Mouse (Mus musculus) embryonic stem cell, embryonic (primary cell): ENCODE results near the gene Tax1bp3.

Source experiments
- CTCF ChIA-PET, 4 experiments: fragments of 300-600 bp in 2 of 4; fragments of 350-600 bp in 2 of 4; sonication (Branson Sonifier 250); formaldehyde crosslinking; loops; one replicate each; lab custom pipeline; 2022; ENCODE audit warnings: inconsistent platforms in 2 of 4; lab: Charles Lee
- POLR2A ChIA-PET, 4 experiments: fragments of 300-600 bp in 2 of 4; fragments of 350-600 bp in 2 of 4; sonication (Branson Sonifier 250); formaldehyde crosslinking; loops; one replicate each; lab custom pipeline; 2022; ENCODE audit warnings: antibody characterized with exemption in 4 of 4, inconsistent platforms in 1 of 4; lab: Charles Lee

Tax1bp3 gene

DNA sequence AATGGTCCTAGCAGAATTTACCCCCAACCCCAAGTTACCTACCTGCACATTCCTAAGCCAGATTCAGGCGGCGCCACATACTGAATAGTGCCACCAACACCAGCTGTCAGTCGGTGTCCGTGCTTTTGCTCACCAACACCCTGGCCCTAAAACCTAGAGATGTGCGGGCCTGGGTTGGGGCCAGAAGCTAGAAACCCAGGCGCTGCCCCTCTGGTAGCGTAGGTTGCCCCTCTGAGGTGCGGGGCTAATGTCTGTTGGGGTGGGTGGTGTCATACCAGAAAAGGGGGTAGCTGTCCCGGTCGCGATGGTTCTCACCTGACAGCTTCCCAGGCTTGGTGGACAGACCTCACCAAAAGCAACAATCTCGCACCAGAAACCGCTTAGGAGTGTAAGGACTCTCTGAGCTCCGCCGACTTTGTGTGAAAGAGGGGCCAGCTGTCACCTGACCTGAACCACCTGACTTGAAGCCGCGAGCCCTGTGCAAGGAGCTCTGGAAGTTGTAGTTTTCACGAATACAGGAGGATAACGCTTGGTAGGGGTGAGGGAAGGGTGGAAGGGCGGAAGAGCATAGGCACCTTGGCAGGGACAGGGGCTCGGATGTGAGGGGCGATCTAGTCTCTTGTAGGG, 21.8 kb downstream of the Tax1bp3 start, which contains the start of gene Ctns:
TSS of gene Ctns (minus strand) at position 440 of the 627 bp plus-strand sequence.
- ChIA-PET CTCF (interaction anchor here (0.5 to 1.8 kb wide), 20 partner anchors 9 to 1393 kb away, joined by 3 to 14 read pairs (median 4); partner anchors contain the start of genes Haspin (in 3 of the 4) and P2rx5 (in 1 of the 4)), POLR2A (interaction anchor here (0.5 to 4.2 kb wide), 80 partner anchors 8 to 1350 kb away, joined by 3 to 43 read pairs (median 5); partner anchors contain the start of genes Haspin (in 3 of the 4), Camkk1 (in 2 of the 4), Cyb5d2 (in 2 of the 4) and Emc6 (in 2 of the 4))

DNA sequence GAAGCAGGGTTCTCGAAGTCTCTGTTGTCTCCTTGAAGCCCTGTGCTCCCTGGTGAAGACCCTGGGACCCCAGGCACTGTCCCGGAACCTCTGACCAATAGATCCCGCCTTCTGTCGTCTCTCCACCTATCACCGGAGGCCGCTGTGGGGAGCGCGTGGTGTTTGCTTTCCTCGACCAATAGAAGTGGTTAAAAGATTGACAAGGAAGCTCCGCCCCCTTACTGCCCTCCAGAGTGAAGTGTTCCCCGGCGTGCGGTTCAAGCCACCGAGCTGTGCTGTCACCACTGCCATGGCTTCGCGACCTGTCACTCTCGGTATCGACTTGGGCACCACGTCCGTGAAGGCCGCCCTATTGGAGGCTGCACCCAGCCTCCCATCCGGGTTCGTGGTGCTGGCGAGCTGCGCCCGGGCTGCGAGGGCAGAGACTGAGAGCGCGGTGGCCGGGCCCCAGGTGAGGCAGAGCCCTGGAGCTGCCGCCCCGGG, 22.4 kb downstream of the Tax1bp3 start, which contains the start of gene Shpk:
TSS of gene Shpk (plus strand) at position 231 of the 483 bp plus-strand sequence.
- CTCF ChIA-PET = interaction anchor here (0.6 to 1.8 kb wide), 20 partner anchors 8 to 1172 kb away, joined by 3 to 14 read pairs (median 4); partner anchors contain the start of genes Haspin (in 3 of the 4) and P2rx5 (in 1 of the 4)
- POLR2A ChIA-PET = interaction anchor here (0.5 to 4.2 kb wide), 84 partner anchors 8 to 1349 kb away, joined by 3 to 43 read pairs (median 5); partner anchors contain the start of genes Cyb5d2 (in 3 of the 4), Haspin (in 3 of the 4), Zzef1 (in 3 of the 4) and Camkk1 (in 2 of the 4)

DNA sequence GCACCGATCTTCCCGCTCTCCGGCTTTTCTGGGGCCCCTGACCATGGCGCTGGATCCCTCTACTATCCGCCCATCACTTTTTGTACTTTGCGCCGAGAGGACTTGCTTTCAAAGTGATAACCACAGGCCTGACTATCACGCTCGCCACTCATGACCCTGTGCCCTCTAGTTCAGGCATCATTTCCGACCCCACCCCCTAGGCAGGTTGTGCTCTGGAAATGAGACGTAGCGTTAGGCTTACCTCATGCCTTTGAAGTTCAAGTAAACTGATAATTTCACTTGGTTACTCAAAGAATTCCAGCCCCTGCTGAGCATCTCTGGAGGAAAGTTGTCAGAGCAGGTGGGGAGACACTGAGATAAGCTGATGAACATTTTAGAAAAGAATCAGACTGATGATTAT, 23.0 kb downstream of the Tax1bp3 start:
- CTCF ChIA-PET = interaction anchor here in 3 of 4 experiments (0.6 to 1.8 kb wide), 16 partner anchors 8 to 1171 kb away, joined by 3 to 14 read pairs (median 4); partner anchors contain the start of genes Haspin (in 2 of the 3) and P2rx5 (in 1 of the 3)
- POLR2A ChIA-PET = interaction anchor here (0.6 to 4.2 kb wide), 68 partner anchors 7 to 1349 kb away, joined by 3 to 43 read pairs (median 5); partner anchors contain the start of genes Cyb5d2 (in 3 of the 4), Haspin (in 3 of the 4), Zzef1 (in 3 of the 4) and Emc6 (in 2 of the 4)

DNA sequence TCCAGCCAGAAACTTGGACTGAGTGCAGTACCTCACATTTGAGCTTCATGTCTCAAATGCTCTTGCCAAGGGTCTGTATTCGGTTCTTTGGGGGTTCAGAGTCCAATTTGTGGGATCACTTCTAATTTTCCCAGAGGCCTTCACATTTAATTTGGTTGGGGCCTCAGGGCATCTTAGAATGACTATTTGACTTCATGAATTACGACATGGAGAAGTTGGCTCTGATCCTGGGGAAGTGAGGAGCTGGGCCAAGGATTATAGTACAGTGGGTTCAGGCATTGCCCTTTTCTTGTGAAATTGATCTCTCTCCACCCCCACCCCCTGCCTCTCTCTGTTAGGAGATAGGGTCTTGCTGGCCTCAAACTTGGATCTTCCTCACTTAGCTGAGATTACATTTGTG, 24.1 kb downstream of the Tax1bp3 start:
- POLR2A ChIA-PET = interaction anchor here in 2 of 4 experiments (0.6 to 4.2 kb wide), 4 partner anchors 22 to 1208 kb away, joined by 3 to 31 read pairs (median 6); partner anchors contain the start of gene Haspin (in 1 of the 2)
- CTCF ChIA-PET = interaction anchor here in 3 of 4 experiments (0.6 to 2.4 kb wide), 5 partner anchors 32 to 194 kb away, joined by 3 to 6 read pairs (median 4); partner anchors contain the start of gene Haspin (in 2 of the 3)

DNA sequence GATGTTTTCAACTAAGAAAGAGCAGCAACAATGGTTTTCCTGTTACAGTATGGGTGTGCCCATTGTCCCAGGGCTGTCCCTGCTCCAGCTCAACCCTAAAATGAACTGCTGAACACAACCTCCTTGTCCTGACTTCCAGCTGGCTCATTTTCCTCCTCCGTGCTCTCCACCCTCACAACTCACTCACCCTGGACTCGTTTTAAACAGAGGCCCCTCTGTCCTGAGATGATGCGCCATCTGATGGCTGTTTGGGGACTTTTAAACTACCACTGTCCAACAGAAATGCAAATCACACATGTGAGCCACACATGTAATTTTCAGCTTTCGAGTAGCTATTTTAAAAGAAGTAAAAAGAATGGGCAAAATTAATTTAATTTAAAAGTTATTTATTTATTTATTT, 24.7 kb downstream of the Tax1bp3 start:
- CTCF ChIA-PET = interaction anchor here in 3 of 4 experiments (0.6 to 2.4 kb wide), 7 partner anchors 21 to 194 kb away, joined by 3 to 6 read pairs (median 3); partner anchors contain the start of gene Haspin (in 2 of the 3)
- POLR2A ChIA-PET = interaction anchor here in 2 of 4 experiments (0.6 to 4.2 kb wide), 4 partner anchors 23 to 1207 kb away, joined by 3 to 31 read pairs (median 6); partner anchors contain the start of gene Haspin (in 1 of the 2)

DNA sequence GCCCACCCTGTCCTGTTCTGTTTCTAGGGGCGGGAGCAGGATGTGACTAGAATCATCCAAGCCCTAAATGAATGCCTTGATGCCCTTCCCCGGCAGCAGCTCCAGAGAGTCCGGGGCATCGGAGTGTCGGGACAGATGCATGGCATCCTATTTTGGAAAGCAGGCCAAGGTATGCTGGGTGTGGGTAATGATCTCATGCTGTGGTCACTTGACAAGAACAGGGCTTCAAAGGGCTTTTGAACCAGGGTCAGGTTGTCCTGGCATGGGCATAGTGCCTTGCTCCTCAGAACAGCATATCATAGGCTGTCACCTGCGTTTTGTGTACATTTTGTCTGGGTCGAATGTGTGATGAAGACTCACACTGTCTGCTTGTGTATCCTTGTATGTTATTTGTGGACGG, 27.0 kb downstream of the Tax1bp3 start:
- ChIA-PET POLR2A (interaction anchor here in 1 of 4 experiments (0.6 kb wide), 1 partner anchor 627 kb away, joined by 3 read pairs; no protein-coding TSS in a partner anchor), CTCF (no interaction called here)

DNA sequence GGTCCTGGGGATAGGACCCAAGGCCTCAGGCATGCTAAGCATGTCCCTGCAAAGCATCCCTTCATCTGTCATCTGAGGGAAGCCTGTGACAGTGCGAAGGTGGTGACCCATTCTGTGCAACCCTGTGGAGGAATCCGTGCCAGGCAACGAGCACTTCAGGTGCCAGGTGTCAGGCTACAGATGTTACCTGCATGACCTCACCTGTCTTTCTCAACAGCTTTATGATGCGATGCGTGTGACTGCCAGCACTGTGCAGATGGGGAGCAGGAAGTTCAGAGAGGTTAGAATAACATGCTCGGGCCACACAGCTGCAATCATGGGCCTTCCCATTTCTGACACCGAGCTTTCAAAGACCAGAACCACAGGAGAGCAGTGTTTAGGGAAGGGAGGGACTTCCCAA, 28.3 kb downstream of the Tax1bp3 start:
- ChIA-PET POLR2A (no interaction called here), CTCF (interaction anchor here in 1 of 4 experiments (0.7 kb wide), 1 partner anchor 76 kb away, joined by 4 read pairs; no protein-coding TSS in a partner anchor)

DNA sequence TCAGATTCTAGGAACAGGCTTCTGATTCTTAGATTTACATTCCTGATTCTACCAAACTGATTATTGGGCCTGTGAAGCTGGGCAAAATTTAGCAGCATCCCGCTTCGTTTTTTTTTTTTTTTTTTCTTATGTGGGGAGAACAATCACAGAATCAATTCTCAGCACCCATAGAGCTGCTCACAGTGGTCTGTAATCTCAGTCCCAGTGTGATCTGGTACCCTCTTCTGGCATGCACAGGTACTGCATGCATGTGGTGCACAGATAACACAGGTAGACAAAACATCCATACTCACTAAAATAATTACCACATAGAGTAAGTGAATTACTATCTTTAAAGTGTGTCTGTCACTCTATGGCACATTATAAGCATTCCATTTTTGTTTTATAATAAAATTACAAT, 30.7 kb downstream of the Tax1bp3 start:
- ChIA-PET POLR2A (interaction anchor here in 3 of 4 experiments (0.7 to 1.7 kb wide), 7 partner anchors 8 to 1345 kb away, joined by 3 to 8 read pairs (median 5); partner anchors contain the start of genes Ctns (in 3 of the 3), Shpk (in 3 of the 3) and Haspin (in 1 of the 3)), CTCF (interaction anchor here (0.6 to 2.4 kb wide), 8 partner anchors 9 to 81 kb away, joined by 3 to 13 read pairs (median 5); partner anchors contain the start of genes Ctns (in 3 of the 4), Shpk (in 2 of the 4) and Haspin (in 1 of the 4))

DNA sequence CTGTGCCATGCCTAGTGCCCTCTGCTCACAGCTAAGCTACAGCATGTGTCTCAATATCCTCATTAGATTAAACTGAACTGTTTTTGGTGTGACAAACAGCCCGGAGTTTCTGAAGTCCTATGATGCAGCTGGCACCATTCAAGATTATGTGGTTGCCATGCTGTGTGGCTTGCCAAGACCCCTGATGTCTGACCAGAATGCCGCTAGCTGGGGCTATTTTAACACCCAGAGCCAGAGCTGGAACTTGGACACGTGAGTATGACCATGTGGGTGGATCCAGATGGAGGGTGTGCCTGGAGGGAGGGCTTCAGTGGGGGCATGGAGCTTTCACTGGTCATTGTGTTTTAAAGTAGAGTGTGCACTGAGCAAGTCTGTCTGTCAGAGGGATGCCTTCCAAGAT, 37.1 kb downstream of the Tax1bp3 start:
- ChIA-PET CTCF (no interaction called here), POLR2A (interaction anchor here in 1 of 4 experiments (1.9 kb wide), 1 partner anchor 15 kb away, joined by 7 read pairs; the partner anchor contains the start of genes Ctns and Shpk)

DNA sequence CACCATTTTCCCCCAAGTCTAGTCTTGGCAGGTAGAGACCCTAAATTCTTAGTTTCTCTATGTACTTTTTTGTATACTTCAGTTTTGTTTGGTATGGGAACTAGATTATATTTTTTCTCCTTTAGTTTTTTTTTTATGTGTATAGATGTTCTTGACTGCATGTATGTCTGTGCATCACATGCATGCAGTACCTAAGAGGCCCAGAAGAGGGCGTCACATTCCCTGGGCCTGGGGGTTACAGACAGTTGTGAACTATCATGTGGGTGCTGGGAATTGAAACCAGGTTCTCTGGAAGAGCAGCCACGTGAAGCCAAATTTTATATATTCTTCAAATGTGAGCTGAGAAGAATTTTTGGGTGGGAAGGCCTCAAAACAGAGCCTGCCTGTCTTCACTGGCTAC, 42.8 kb downstream of the Tax1bp3 start:
- CTCF ChIA-PET = interaction anchor here in 1 of 4 experiments (0.6 kb wide), 1 partner anchor 279 kb away, joined by 3 read pairs; no protein-coding TSS in a partner anchor
- POLR2A ChIA-PET = interaction anchor here in 1 of 4 experiments (1.0 kb wide), 1 partner anchor 48 kb away, joined by 3 read pairs; the partner anchor contains the start of gene Trpv3

DNA sequence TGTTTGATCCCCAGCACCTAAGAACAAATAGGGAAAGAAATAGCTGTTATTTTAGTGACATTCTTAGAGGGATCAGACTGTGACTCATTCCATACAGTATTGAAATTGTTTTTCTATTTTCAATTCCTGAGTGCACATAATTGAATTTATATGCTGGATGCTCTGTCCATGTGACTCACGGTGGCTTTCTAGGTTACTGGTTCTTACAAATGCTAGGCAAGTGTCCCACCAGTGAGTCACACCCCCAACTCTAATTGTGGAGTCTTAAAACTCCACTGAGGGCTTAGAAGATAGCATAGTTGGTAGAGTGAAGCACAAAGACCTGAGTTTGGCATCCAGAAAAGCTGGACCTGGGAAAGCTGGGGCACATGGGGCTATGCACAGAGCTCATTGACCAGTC, 43.8 kb downstream of the Tax1bp3 start:
- ChIA-PET CTCF (interaction anchor here in 1 of 4 experiments (0.5 kb wide), 1 partner anchor 289 kb away, joined by 3 read pairs; no protein-coding TSS in a partner anchor), POLR2A (interaction anchor here in 1 of 4 experiments (1.0 kb wide), 1 partner anchor 47 kb away, joined by 3 read pairs; the partner anchor contains the start of gene Trpv3)

DNA sequence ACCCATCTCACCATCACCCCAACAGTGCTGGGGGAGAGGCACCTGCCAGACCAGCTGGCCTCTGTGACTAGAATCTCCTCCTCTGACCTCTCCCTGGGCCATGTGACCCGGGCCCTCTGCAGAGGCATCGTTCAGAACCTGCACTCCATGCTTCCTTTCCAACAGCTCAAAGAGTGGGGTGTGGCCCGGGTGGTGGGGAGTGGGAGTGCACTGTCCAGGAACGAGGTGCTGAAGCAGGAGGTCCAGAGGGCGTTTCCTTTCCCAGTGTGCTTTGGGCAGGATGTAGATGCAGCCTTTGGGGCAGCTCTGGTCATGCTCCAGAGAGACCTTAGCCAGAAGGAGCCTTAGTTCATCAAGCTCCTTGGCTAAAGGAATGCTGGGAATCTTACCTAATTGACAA, 46.0 kb downstream of the Tax1bp3 start:
- CTCF ChIA-PET = interaction anchor here in 3 of 4 experiments (0.6 to 1.7 kb wide), 4 partner anchors 21 to 215 kb away, joined by 3 to 4 read pairs (median 3); no protein-coding TSS in a partner anchor
- POLR2A ChIA-PET = interaction anchor here in 2 of 4 experiments (1.0 to 3.8 kb wide), 4 partner anchors 24 to 85 kb away, joined by 3 to 12 read pairs (median 4); partner anchors contain the start of genes Ctns (in 2 of the 2), Shpk (in 2 of the 2) and Haspin (in 1 of the 2)

DNA sequence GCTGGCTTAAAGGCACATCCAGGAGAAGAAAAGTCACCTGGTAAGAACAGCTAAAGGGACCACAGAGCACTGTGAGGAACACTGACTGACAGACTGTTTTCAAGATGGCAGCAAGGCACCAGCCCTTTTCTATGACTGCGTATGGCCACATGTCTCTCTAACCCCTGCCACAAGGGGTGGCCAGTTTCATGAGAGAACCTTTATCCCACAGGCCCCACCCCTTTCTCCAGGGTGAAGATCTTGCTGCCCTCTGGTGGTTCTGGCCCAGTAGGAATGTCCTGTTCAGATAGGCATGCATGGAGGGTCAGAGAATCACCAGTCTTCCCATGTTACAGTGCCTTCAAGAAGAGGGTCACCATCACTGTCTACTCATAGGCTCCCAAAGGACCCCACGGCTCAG, 47.1 kb downstream of the Tax1bp3 start:
- ChIA-PET POLR2A (interaction anchor here in 2 of 4 experiments (0.6 to 3.8 kb wide), 4 partner anchors 25 to 97 kb away, joined by 3 to 12 read pairs (median 3); partner anchors contain the start of genes Ctns (in 1 of the 2), Haspin (in 1 of the 2) and Shpk (in 1 of the 2)), CTCF (no interaction called here)

DNA sequence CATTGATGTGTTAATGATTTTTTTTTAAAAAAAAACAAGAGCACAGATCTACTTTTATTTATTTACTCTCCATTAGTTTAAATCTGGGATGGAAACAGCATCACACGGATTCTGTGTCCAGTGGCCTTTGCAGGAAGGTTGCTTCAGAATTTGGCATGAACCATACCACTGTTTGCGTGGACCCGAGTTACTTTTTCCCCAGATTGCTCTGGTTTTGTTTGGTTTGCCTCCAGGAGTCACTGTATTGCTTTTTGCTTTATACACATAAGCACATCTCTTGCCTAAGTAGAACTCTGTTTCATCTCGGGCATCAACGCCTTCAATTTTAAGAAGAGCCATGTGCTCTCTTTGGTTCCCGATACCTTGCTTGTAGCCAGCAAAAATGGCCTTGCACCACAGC, 49.0 kb downstream of the Tax1bp3 start:
- POLR2A ChIA-PET = interaction anchor here in 1 of 4 experiments (3.8 kb wide), 1 partner anchor 27 kb away, joined by 12 read pairs; the partner anchor contains the start of genes Ctns and Shpk
- CTCF ChIA-PET = no interaction called here

DNA sequence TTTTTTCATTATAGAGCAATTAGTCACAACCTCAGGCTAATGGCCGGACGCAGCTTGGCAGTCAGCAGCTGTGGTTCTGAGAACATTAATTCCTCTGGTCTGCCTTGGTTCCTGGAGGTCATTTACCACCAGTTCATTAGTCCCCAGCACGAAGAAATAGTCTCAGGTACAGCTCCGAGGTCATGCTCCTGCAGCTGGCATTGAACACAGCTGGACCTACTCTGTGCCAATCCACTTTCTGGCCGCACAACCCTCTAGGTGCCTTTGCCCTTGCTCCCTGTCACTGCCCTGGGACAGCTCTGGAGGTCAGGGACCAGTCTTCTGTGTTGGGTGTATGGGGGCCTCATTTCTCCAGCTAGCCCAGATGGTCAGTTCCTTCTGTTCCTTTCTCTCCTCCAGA, 52.0 kb downstream of the Tax1bp3 start:
- ChIA-PET CTCF (no interaction called here), POLR2A (interaction anchor here in 1 of 4 experiments (0.6 kb wide), 1 partner anchor 42 kb away, joined by 4 read pairs; no protein-coding TSS in a partner anchor)

DNA sequence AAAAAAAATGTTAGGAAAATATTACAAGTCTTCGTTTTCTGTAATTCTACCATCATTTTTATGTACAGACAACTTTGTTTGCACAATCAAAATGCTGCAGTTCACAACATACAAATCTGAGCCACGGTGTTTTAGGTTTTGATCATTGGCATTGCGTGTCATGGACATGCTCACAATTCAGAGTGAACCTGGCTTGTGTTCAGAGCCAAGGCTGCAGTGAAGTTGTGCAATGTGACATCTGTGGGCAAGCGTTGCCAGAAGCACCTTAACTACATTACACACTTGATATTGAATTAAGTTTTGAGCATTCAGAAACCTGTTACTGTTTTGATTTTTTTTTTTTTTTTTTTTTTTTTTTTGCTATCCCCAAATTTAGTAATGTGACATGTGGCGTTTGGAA, 53.2 kb downstream of the Tax1bp3 start:
- POLR2A ChIA-PET = no interaction called here
- CTCF ChIA-PET = no interaction called here

DNA sequence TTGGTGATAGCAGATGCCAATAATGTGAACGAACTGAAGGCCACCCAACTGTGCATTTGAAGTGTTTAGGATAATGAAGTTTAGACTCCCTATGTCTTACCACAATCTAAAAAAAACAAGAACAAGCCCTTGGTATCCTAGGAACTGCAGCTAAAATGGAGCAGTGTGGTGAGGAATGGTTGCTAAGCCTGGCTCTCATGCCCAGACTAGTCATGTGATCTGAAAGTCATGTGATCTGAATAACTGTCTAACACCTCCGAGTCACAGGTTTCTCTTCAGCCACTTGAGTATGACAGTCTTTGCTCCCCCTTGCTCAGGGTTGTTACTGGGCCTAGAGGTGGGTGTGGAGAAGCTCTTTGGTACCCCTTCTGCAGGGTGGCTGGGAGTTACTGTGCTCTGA, 55.6 kb downstream of the Tax1bp3 start:
- CTCF ChIA-PET = interaction anchor here in 1 of 4 experiments (0.6 kb wide), 1 partner anchor 11 kb away, joined by 4 read pairs; no protein-coding TSS in a partner anchor
- POLR2A ChIA-PET = interaction anchor here in 2 of 4 experiments (1.2 to 1.5 kb wide), 2 partner anchors 34 to 35 kb away, joined by 3 to 5 read pairs; partner anchors contain the start of genes Ctns (in 1 of the 2) and Shpk (in 1 of the 2)
